Mouse (Mus musculus): ENCODE data around the gene Clcnkb.

GRCm38 (mm10) chr4:141367997-141368791 lies 47.6 kb downstream of the Clcnkb start, which contains the start of gene Fam131c:
- no peak for TF ChIP-seq CTCF (IDR thresholded peaks at IDR 0.05)
- no peak for TF ChIP-seq EP300 (IDR thresholded peaks at IDR 0.05)
